Comparison of ENCODE assay signal across 17 mouse cellular contexts in genomic region chr5:66536696-66537358, GRCm38 (mm10).
DNase-seq lines count a peak whose midpoint lies in the region; ATAC-seq and TF ChIP-seq lines count a peak whose summit lies in the region.
"Had no signal": no experiment of that assay in that cellular context is flagged by ENCODE, and none has a peak within 500 bp of the region (broad histone marks: within the 10 kb centered on the region; RNA-seq: fewer than 3 reads in every experiment).

No protein-coding gene starts in this region.

- WGBS in heart, embryonic 10.5 days, result 24% methylated on average over 8 of the region's 8 CpGs
- 40% methylated on average over 8 of the region's 8 CpGs for WGBS in lung, postnatal 0 days
- WGBS in forebrain, embryonic 13.5 days, result 55% methylated on average over 8 of the region's 8 CpGs
- WGBS in limb, embryonic 14.5 days, result 28% methylated on average over 8 of the region's 8 CpGs

- no peak for TF ChIP-seq CTCF in lung, postnatal 0 days (IDR thresholded peaks at IDR 0.05)

- no peaks in the 10 kb centered on the region for H3K9me3 ChIP-seq in heart, embryonic 10.5 days
- no peaks in the 10 kb centered on the region for H3K9me3 ChIP-seq in lung, postnatal 0 days (ENCODE audit: low read length)
- no peaks in the 10 kb centered on the region for H3K9me3 ChIP-seq in forebrain, embryonic 13.5 days (replicated peaks)
- no peaks in the 10 kb centered on the region for H3K9me3 ChIP-seq in limb, embryonic 14.5 days (ENCODE audit: control insufficient read depth, low read length)
- H3K9me3 ChIP-seq: liver, embryonic 12.5 days; megakaryocyte, embryonic 14.5 days; neural tube, embryonic 12.5 days had no signal

- H3K27me3 ChIP-seq in heart, embryonic 10.5 days (ENCODE audit: insufficient read depth, poor library complexity, severe bottlenecking), result no peaks in the 10 kb centered on the region
- H3K27me3 ChIP-seq in lung, postnatal 0 days (replicated peaks; ENCODE audit: insufficient read depth, low read length), result no peaks in the 10 kb centered on the region
- no peaks in the 10 kb centered on the region for H3K27me3 ChIP-seq in forebrain, embryonic 13.5 days
- H3K27me3 ChIP-seq in limb, embryonic 14.5 days (ENCODE audit: control insufficient read depth, insufficient read depth, low read length), result no peaks in the 10 kb centered on the region
- H3K27me3 ChIP-seq: neural tube, embryonic 12.5 days had no signal

- ATAC-seq in lung, postnatal 0 days, result 0 out of 2 replicates have a peak, but pooled peaks have one; percentile 25
- ATAC-seq in forebrain, embryonic 13.5 days, result no peak
- no peak for ATAC-seq in limb, embryonic 14.5 days (ENCODE audit: low FRiP score, low read depth)
- ATAC-seq: liver, embryonic 12.5 days had no signal

- no peak overlapping the region for H3K9ac ChIP-seq in lung, postnatal 0 days (replicated peaks; ENCODE audit: low read depth)
- H3K9ac ChIP-seq in forebrain, embryonic 13.5 days, result peak overlapping the region; percentile 16; the same call in 1 of the 2 replicates
- no peak overlapping the region for H3K9ac ChIP-seq in limb, embryonic 14.5 days (ENCODE audit: low read depth, low read length, severe bottlenecking)
- H3K9ac ChIP-seq: liver, embryonic 12.5 days; neural tube, embryonic 12.5 days had no signal

- H3K27ac ChIP-seq in heart, embryonic 10.5 days, result peak overlapping the region; percentile 62; the same call in 1 of the 2 replicates
- H3K27ac ChIP-seq in lung, postnatal 0 days (ENCODE audit: low read length), result peak overlapping the region; percentile 43
- H3K27ac ChIP-seq in forebrain, embryonic 13.5 days, result 0 out of 2 replicates have a peak overlapping the region, but pooled peaks have one; percentile 10
- H3K27ac ChIP-seq in limb, embryonic 14.5 days (replicated peaks; ENCODE audit: low read depth, low read length), result peak overlapping the region; percentile 30; the same call in 1 of the 2 replicates
- H3K27ac ChIP-seq: liver, embryonic 12.5 days; neural tube, embryonic 12.5 days had no signal

- H3K36me3 ChIP-seq in heart, embryonic 10.5 days, result no peaks in the 10 kb centered on the region
- H3K36me3 ChIP-seq in lung, postnatal 0 days (ENCODE audit: insufficient read depth, low read length), result no peaks in the 10 kb centered on the region
- H3K36me3 ChIP-seq in forebrain, embryonic 13.5 days (ENCODE audit: poor library complexity, severe bottlenecking), result no peaks in the 10 kb centered on the region
- H3K36me3 ChIP-seq in limb, embryonic 14.5 days (ENCODE audit: control insufficient read depth, insufficient read depth, low read length), result no peaks in the 10 kb centered on the region
- H3K36me3 ChIP-seq: liver, embryonic 12.5 days had no signal

- H3K4me3 ChIP-seq in heart, embryonic 10.5 days, result no peak overlapping the region
- H3K4me3 ChIP-seq in lung, postnatal 0 days (ENCODE audit: low read depth, low read length), result no peak overlapping the region
- no peak overlapping the region for H3K4me3 ChIP-seq in forebrain, embryonic 13.5 days
- H3K4me3 ChIP-seq in limb, embryonic 14.5 days (replicated peaks; ENCODE audit: low read length), result no peak overlapping the region
- H3K4me3 ChIP-seq: erythroblast, embryonic 14.5 days; liver, embryonic 12.5 days; megakaryocyte, embryonic 14.5 days; neural tube, embryonic 12.5 days had no signal

- H3K4me2 ChIP-seq in lung, postnatal 0 days (replicated peaks; ENCODE audit: low read depth, low read length), result no peak overlapping the region
- H3K4me2 ChIP-seq in forebrain, embryonic 13.5 days, result no peak overlapping the region
- no peak overlapping the region for H3K4me2 ChIP-seq in limb, embryonic 14.5 days (replicated peaks; ENCODE audit: low read depth, low read length, severe bottlenecking)
- H3K4me2 ChIP-seq: liver, embryonic 12.5 days; neural tube, embryonic 12.5 days had no signal

- no peak for TF ChIP-seq POLR2A in limb, embryonic 14.5 days (IDR thresholded peaks at IDR 0.05; ENCODE audit: borderline replicate concordance, extremely low read depth, insufficient read depth, insufficient read length)

- DNase-seq in heart, embryonic 10.5 days (ENCODE audit: low spot score), result peak; percentile 74
- DNase-seq in heart, postnatal 25 days (ENCODE audit: low spot score), result no peak
- peak; percentile 50 for DNase-seq in lung, postnatal 0 days (ENCODE audit: low spot score)
- no peak for DNase-seq in lung, postnatal 10 days
- no peak for DNase-seq in limb, embryonic 14.5 days (ENCODE audit: low spot score)
- no peak for DNase-seq in cerebellum, adult 18-20 months
- DNase-seq: adrenal gland, postnatal 36 days; gastrocnemius, postnatal 14 days; kidney, adult 2 months; kidney, postnatal 4 days; right cerebral cortex, adult 18-20 months; thymus, postnatal 14 days had no signal

- peaks cover 57% of the 10 kb centered on the region for H3K4me1 ChIP-seq in heart, embryonic 10.5 days
- H3K4me1 ChIP-seq in lung, postnatal 0 days (ENCODE audit: insufficient read depth, low read depth, low read length), result peaks cover 4% of the 10 kb centered on the region; the same call in 1 of the 2 replicates
- peaks cover 25% of the 10 kb centered on the region for H3K4me1 ChIP-seq in forebrain, embryonic 13.5 days
- H3K4me1 ChIP-seq in limb, embryonic 14.5 days (ENCODE audit: control insufficient read depth, insufficient read depth, low read length), result peaks cover 43% of the 10 kb centered on the region
- H3K4me1 ChIP-seq: megakaryocyte, embryonic 14.5 days had no signal

- no peak for TF ChIP-seq EP300 in lung, postnatal 0 days (IDR thresholded peaks at IDR 0.05)

- intact Hi-C loops in heart, postnatal 25 days (cut with DNase I), result no loop called here

Comparison
In these comparisons a context has a peak if more than half of its experiments do, and no peak if none do; other contexts are left out.
1. DNase-seq: peak in heart, embryonic 10.5 days (single experiment) and lung, postnatal 0 days (single experiment); none in heart, postnatal 25 days (single experiment), lung, postnatal 10 days (single experiment), limb, embryonic 14.5 days (single experiment) and cerebellum, adult 18-20 months (0 of 2).
2. H3K27ac ChIP-seq: peak in every context shown above with its lines; median percentile 62 in heart, embryonic 10.5 days; 43 in lung, postnatal 0 days; 30 in limb, embryonic 14.5 days; 10 in forebrain, embryonic 13.5 days.